Mouse (Mus musculus) kidney, adult 2 months (tissue): ENCODE results near the gene Olfr1232.

Experiments used
- CTCF ChIP-seq: fragments of 200-500 bp; conservative IDR thresholded peaks from 2 replicates; pipeline ENCODE4 v1.5.1; 2011; ENCODE audit warnings: low read depth, mild to moderate bottlenecking, control low read depth, low read length, moderate library complexity, mixed read lengths; ENCODE audit not compliant: insufficient read depth, insufficient read length
- POLR2A ChIP-seq: fragments of 200-500 bp; IDR thresholded peaks from one replicate; pipeline ENCODE4 v1.6.1; 2011; ENCODE audit warnings: low read depth, low read length, control low read depth

GRCm38 (mm10) chr2:89329575-89329974, at the start of gene Olfr1232:
- no peak for TF ChIP-seq POLR2A
- no peak for TF ChIP-seq CTCF
